Mouse (Mus musculus) thymus, postnatal 36 days (tissue): ENCODE measurements around the gene Gm13698.
"Not testable (repeated sequence)": the region's sequence is repeated elsewhere in the genome, so short reads cannot be mapped to it uniquely, and the experiment has no call there.

ENCODE experiments used
- DNase-seq, 2 experiments: peaks; one replicate each; pipeline ENCODE4 v3.0.0; 2022; ENCODE audit warnings: mixed read lengths in 2 of 2

Gm13698 gene

GRCm38 (mm10) chr2:83955393-83955792 lies at the start of gene Gm13698:
Gene Gm13698, plus strand, starts transcription at chr2:83955693.
- not testable (repeated sequence) for DNase-seq

GRCm38 (mm10) chr2:83929478-83930088 lies 25.9 kb upstream of the Gm13698 start:
- no peak for DNase-seq

GRCm38 (mm10) chr2:83940931-83941361 lies 14.5 kb upstream of the Gm13698 start, which contains the start of gene Zswim2:
Gene Zswim2, minus strand, starts transcription at chr2:83941228.
- DNase-seq, result peak in 1 of 2 experiments; percentile 24

- no peak for DNase-seq
These were observed 14.1 kb upstream of the Gm13698 start for GRCm38 (mm10) chr2:83941378-83941777.

- no peak for DNase-seq
These were observed 13.7 kb upstream of the Gm13698 start for GRCm38 (mm10) chr2:83941792-83942191.

- DNase-seq, result not testable (repeated sequence)
These were observed 5.7 kb downstream of the Gm13698 start, which contains the start of gene Gm13693 for GRCm38 (mm10) chr2:83961203-83961602. Gene Gm13693, plus strand, starts transcription at chr2:83961503.

GRCm38 (mm10) chr2:83967013-83967412 lies 11.5 kb downstream of the Gm13698 start, which contains the start of gene Gm13695:
Gene Gm13695, plus strand, starts transcription at chr2:83967313.
- DNase-seq, result not testable (repeated sequence)

GRCm38 (mm10) chr2:83972823-83973222 lies 17.3 kb downstream of the Gm13698 start, which contains the start of gene Gm13696:
Gene Gm13696, plus strand, starts transcription at chr2:83973123.
- not testable (repeated sequence) for DNase-seq

GRCm38 (mm10) chr2:83978633-83979032 lies 23.1 kb downstream of the Gm13698 start, which contains the start of gene Gm13694:
Gene Gm13694, plus strand, starts transcription at chr2:83978933.
- not testable (repeated sequence) for DNase-seq

- not testable (repeated sequence) for DNase-seq
These were observed 28.9 kb downstream of the Gm13698 start, which contains the start of gene Gm13697 for GRCm38 (mm10) chr2:83984443-83984842. Gene Gm13697, plus strand, starts transcription at chr2:83984743.

- not testable (repeated sequence) for DNase-seq
These were observed 34.8 kb downstream of the Gm13698 start, which contains the start of gene Gm13691 for GRCm38 (mm10) chr2:83990253-83990652. Gene Gm13691, plus strand, starts transcription at chr2:83990553.

GRCm38 (mm10) chr2:83993639-83994255 lies 38.3 kb downstream of the Gm13698 start:
- peak; percentile 42 to 43 for DNase-seq

GRCm38 (mm10) chr2:83994526-83994925 lies 39.0 kb downstream of the Gm13698 start:
- peak; percentile 45 to 58 for DNase-seq
